Mouse (Mus musculus) large intestine, adult 2 months (tissue): ENCODE results near the gene Sirt1. TPM values are rescaled to one million over a fixed set of nuclear protein-coding genes. Genes with fewer than 3 reads are reported as not detected.
"Not testable (repeated sequence)": the region's sequence is repeated elsewhere in the genome, so short reads cannot be mapped to it uniquely, and the experiment has no call there.

ENCODE experiments used
- DNase-seq: peaks from one replicate; pipeline ENCODE4 v3.0.0-alpha.2; 2012; ENCODE audit warnings: low read depth, low spot score
- WGBS: fragments of 180-500 bp; shearing (Covaris S2); methylation state at CpG from one replicate; pipeline ENCODE4 v1.1.7; 2018; 5-methylcytosine and 5-hydroxymethylcytosine counted together
- polyA plus RNA-seq: library from polyadenylated mRNA; depleted of rRNA; stranded (reverse); fragments of >200 nt; gene quantifications from 2 replicates; pipeline ENCODE4 v1.2.3, GENCODE M21; 2012; rRNA removed

Sirt1 gene
- polyA plus RNA-seq = 2.0 and 3.2 TPM in 2 replicates

DNA sequence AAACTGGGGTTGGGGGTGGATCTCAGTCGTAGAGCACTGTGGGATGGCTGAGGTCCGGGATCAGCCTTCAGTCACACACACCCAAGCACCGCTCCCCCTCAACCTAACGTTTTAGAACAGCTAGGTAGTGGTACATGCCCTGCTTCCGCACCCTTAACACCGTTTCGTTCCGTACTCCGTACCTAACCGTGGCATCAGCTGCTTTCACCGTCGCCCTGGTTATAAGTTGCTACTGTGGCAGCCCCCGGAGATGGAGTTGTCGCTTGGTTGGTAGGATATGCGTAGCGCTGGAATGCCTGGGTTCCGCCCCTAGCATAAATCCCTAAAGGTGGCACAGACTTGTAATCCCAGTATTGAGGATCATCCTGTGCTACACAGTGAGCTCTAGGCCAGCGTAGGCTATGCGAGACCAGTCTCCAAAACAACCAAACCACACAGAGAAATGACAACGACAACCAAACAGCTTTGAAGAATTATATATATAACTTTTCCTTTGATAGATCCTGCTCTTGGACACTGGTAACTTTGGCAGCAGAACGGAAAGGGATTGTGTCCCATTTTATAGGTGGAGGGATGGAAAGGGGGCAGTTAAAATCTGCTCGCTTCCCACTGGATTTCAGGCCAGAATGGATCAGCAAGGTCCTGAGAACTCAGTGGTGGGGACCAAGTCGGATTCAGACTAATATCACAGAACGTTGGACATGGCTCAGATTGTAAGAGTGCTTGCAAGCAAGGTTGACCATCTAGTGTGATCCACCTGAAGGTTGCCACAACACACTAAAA is at the start of gene Sirt1:
Sirt1 (minus strand) TSS at position 207 of the 783 bp plus-strand sequence.
- no peak for DNase-seq

DNA sequence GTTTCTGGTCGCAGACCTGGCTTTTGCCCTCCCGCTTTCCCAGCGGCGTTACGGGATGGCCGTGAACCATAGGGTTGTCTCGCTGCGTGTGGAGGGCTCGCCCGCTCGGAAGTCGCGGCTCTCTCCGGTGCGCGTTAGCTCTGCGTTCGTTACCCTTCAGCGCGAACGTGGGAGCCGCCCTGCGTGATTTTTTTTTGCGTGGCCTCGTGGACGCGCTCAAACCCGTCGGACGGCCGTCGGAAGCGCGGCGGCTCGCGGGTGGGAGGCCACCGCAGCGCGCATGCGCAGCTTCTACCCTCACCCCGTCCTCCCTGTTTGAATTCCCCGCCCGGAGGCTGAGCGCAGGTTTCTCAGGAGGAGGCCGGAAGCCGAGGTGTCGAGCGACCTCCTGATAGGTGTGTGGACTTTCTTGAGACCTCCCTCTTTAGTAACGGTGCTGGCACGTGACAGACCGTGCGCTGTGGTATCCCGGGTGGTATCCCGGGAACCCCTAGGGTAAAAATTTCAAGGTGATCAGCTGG is 48.3 kb upstream of the Sirt1 start, which contains the start of gene Ctnna3:
Ctnna3 (plus strand) TSS at position 314 of the 521 bp plus-strand sequence.
- under 1% methylated on average over 55 of the region's 55 CpGs for WGBS
- peak; percentile 84 for DNase-seq

More for the DNA sequence above, at the start of gene Sirt1:
- WGBS = 3% methylated on average over 24 of the region's 24 CpGs

DNA sequence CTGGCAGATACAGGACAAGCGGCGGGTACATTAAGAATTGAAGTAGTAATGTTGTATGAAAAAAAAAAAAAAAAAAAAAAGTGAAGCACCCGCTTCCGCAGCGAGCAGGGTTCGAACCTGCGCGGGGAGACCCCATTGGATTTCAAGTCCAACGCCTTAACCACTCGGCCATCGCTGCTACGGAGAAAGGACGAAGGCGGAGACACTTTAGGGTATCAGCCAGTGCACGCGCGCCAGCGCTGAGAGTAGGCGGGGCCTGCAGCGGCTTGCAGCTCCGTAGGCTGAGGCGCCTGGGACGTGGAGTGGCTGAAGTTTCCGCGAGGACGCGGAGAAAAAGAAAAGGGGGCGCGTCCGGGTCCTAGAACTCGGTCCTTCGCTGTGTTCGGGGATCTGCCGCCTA is 47.9 kb upstream of the Sirt1 start:
- peak; percentile 75 for DNase-seq
- under 1% methylated on average over 34 of the region's 34 CpGs for WGBS

DNA sequence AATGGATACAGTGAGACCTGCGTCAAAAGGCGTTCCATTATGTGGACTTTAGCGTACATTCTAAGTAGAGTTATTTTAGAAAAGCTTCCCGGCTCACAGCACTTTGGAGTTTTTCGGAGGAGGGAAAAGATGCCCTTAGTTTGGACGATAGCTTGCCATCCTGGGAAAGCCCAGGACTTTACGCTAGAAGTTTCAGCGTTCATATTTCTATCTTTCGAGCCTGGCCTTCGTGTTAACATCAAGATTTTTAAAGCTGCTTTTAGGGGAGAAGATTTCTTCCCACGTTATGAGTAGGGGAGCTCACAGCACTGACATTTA is 47.5 kb upstream of the Sirt1 start:
- no peak for DNase-seq
- 2% methylated on average over 11 of the region's 11 CpGs for WGBS

DNA sequence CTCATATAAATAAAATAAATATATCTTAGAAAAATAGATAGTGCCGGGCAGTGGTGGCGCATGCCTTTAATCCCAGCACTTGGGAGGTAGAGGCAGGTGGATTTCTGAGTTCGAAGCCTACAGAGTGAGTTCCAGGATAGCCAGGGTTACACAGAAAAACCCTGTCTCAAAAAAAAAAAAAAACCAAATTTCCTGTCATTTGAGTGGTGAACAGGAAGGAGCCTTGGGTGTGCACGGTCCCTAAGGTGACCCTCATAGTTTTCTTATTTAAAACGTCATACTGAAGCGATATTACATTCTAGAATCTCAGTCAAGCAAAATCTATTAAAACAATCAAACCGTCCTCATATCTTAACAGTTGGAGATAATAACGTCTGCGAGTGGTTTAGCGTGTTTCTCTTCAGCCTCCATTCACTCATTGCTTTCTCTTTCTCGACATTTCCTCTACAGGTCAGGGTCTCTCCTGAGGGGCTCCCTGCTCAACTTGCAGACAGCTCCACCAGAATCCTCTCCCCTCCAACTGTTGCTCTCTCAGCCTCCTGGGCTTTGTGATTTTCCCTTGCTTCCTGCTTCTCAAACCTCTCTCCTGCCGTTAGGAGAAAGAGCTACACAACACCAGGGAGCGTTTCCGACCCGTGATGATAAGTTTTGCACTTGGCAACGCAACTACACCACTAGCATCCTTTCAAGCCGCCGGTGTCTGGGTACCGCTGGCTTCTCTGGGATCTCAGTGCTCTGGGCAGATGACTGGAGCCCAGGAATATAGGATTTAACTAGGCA is 46.9 kb upstream of the Sirt1 start:
- WGBS = 15% methylated on average over 19 of the region's 19 CpGs
- no peak for DNase-seq

DNA sequence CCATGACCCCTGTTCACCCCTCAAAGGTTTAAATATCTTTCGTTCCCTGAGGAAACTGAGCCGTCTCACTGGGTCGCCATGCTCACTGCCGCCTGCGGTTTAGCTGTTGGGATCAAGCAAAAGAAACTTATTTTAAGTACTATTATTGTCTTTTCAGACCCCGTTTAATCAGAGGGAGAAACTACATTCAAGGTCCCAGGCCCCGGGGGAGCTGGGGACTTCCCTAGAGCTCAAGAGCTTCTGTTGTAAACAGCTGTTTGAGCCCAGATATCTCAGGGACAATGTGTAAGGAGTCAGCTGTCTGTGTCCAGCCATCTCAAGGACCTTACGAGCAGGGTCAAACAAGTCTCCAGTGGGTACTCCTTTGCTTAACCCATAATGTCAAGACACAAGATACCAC is 45.6 kb upstream of the Sirt1 start:
- no peak for DNase-seq

DNA sequence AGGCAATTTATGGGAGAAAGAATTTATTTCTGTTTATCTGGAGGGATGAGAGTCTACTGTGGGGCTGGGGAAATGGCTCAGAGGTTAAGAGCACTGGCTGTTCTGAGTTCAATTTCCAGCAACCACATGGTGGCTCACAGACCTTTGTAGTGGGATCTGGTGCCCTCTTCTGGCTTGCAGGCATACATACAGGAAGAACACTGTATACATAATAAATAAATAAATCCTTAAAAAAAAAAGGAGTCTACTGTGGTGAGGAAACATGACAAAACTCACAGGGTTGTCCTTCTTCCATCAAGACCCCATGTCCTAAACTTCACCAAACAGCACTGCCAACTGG is 42.9 kb upstream of the Sirt1 start:
- DNase-seq = no peak

More for the DNA sequence above, 45.6 kb upstream of the Sirt1 start:
- WGBS = 83% methylated on average over 8 of the region's 8 CpGs

DNA sequence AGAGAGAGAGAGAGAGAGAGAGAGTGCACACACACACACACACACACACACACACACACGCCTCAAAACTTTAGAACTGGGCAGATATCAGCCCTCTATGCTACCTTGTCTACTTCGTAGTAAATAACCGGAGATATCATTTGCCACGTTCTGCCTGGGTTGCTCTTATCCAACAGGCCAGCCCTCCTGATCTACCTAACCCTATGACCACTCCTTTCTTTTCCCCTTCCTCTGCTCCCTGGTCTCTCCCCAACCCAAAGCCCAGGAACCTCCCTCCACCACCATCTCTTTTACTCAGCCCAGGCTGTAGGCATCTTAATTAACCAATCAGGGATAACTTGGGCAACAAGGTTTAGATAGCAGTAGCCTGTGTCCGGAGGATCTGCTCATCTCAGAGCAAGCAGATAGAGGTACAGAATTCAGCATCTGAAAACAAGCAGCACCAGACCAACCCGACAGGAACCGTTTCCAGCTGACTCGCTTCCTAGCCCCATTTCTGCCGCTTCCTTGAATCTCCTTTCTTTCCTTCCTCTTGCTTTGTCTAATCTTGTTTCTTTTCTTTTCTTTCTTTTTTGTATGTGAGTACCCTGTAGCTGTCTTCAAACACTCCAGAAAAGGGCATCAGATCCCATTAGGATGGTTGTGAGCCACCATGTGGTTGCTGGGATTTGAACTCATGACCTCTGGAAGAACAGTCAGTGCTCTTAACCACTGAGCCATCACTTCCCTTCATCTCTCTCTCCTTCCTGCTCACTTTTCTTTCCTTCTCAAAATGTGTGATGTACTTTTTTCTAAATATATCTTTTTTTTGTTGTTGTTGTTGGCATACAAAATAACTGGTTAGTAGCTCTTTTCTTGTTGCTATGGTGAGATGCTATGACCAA is 42.3 kb upstream of the Sirt1 start:
- 82% methylated on average over 9 of the region's 9 CpGs for WGBS
- no peak for DNase-seq

DNA sequence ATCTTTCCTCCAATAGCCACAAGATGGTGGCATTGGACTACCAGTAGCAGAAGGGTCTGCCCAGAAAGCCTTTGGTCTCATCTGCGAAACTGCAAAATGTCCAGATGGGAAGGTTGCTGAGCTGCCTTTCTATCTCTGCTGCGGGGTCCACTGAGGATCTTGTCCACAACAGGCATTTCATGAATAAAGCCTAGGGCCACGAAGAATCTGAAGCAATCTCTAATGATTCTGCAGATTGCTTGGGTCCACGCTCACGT is 41.2 kb upstream of the Sirt1 start:
- no peak for DNase-seq
- 86% methylated on average over 5 of the region's 5 CpGs for WGBS

DNA sequence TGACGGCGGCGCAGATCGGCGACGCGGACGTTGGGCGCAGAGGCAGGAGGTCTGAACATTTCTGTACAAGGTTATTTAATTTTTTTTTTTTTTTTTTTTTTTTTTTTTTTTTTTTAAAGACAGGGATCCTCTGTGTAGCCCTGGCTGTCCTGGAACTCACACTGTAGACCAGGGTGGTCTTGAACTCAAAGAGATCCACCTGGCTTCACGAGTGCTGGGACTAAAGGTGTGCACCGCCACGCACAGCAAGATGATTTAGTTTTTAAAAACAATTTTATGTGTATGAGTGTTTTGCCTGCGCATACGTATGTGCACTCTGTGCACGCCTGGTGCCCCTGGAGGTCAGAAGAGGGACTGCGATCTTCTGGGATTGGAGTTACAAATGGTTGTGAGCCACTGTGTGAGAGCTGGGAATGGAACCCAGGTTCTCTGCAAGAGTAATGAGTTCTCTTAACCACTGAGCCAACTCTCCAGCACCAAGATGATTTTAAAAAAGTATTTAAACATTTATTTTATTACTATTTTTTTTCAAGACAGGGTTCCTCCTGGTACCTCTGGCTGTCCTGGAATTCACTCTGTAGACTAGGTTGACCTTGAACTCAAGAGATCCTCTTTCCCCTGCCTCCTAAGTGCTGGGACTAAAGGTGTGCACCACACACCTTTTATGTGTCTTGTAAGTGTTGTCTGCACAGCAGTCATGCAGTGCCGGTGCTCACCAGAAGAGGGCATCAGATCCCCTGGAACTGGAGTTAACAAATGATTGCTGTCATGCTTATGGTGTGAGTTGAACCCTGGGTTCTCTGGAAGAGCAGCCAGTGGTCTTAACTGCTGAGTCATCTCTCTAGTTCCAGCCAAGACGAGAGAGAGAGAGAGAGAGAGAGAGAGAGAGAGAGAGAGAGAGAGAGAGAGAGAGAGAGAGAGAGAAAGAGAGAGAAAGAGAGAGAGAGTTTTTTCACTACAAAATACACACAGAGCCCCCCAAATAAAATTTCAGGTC is 40.5 kb upstream of the Sirt1 start, which contains the start of gene Gm7075:
Gm7075 (minus strand) TSS at position 51 of the 997 bp plus-strand sequence.
- no peak for DNase-seq
- WGBS = 86% methylated on average over 18 of the region's 18 CpGs

DNA sequence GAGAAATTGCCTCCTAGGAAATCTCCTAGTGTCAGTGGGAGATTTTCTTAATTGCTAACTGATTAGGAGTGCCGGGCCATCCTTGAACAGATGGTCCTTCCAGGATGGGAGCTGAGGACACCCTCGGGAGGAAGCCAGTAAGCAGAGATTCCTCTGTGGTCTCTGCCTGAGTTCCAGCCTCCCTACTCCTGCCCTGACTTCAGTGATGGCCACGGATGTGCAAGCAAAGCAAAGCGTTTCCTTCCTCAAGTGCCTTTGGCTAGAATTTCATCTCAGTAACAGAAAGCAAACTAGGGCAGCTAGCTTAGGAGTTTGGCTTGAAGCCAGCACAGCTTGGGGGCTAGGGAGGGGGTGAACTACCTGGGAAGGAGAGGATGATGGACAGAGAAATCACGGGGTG is 35.6 kb upstream of the Sirt1 start:
- DNase-seq = no peak
- WGBS = 60% methylated on average over 5 of the region's 5 CpGs

DNA sequence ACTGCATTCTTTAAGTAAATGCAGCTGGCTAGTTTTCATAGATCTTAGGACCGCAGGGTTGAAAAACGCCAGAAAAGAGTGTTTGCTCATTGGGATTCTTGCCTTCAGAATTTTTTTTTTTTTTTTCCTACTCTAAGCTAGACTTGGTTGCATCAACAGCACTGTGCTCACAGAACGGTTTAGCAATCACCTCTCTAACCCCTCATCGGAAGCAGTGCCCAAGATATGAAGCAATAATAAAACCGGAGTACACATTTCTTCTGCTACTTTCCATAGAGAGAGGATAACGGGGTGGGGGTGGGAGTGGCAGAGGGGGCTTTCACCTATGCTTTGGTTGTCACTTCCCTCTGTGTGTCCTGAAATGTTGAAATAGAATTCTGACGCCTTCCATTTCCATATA is 34.3 kb upstream of the Sirt1 start:
- WGBS = 22% methylated on average over 7 of the region's 7 CpGs
- DNase-seq = no peak

DNA sequence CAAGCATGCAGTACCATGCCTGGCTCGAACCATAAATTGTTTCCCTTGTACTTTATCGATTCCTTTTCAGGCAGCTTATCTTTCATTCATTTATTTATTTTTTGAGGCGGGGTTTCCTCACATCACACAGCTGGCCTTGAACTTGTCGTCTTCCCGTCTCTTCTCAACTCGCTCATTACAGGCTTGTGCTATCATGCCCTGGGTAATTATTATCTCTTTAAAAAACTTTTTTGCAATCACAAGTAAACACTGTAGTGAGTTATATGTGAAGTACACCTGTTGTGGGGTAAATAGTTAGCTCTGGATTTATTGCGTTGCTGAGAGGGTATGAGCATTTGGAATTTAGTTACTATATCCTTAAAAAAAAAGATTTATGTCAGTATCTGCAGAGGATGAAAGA is 33.8 kb upstream of the Sirt1 start:
- no peak for DNase-seq
- whole genome bisulfite sequencing = 18% methylated on average over 7 of the region's 7 CpGs

DNA sequence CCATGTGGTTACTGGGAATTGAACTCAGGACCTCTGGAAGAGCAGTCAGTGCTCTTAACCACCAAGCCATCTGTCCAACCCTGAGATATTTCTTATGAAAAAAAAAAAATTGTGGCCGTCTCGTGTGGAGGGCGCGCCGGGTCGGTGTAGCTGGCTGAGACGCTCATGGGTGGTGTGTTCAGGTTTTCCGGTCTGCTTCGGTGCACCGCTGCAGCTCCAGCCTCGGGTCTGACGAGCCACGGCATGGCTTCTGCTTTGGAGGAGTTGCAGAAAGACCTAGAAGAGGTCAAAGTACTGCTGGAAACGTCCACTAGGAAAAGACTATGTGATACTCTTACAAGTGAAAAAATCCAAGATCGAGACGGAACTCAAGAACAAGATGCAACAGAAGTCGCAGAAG is 31.3 kb upstream of the Sirt1 start:
- 86% methylated on average over 17 of the region's 17 CpGs for WGBS
- DNase-seq = no peak

DNA sequence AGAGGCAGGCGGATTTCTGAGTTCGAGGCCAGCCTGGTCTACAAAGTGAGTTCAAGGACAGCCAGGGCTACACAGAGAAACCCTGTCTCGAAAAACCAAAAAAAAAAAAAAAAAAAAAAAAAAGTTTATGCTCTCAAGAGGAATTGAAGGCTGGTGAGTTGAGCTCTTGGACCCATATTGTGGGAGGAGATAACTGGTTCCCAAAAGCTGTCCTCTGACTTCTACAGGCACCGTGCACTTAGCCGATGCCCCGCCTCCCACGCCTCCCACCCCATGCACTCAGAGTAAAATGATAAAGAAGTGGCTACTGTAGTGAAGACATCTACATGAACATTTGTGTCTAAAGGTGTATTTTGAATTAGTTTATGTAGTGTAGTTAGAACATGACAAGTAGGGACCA is 30.2 kb upstream of the Sirt1 start:
- 90% methylated on average over 7 of the region's 7 CpGs for WGBS
- DNase-seq = not testable (repeated sequence)

DNA sequence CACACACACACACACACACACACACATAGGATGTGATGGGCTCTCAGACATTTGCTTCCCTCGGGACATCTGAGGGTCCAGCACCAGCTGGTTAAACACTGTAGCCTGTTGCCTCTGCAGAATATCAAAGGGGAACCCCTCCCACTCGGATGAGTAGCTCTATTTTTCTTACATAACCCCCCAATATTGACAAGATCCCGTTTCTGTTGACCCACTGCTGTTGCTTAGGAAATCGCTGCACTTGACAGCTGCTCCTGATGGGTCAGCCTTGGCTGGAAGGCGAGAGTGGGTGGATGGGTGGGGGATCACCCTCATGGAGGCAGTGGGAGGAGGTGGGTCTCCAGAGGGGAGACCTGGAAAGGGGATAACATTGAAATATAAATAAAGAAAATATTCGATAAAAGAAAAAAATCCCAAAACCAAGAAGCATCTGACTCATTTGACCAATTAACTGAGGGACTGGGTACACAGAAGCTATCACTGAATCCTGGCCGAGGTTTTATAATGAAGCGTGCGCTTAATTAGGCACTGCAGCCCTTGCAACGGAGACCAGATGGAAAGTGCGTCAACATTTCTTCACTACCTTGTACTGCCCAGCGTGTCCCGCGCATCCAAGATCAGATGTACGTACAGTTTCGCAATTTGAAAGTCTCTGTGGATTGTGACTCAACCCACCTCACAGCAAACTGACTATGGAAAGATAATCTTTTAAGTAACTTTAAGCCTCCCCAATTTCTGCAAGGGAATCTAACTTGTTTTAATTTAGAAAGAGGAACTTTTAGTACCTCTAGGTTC is 28.9 kb upstream of the Sirt1 start:
- no peak for DNase-seq
- 58% methylated on average over 16 of the region's 16 CpGs for WGBS

DNA sequence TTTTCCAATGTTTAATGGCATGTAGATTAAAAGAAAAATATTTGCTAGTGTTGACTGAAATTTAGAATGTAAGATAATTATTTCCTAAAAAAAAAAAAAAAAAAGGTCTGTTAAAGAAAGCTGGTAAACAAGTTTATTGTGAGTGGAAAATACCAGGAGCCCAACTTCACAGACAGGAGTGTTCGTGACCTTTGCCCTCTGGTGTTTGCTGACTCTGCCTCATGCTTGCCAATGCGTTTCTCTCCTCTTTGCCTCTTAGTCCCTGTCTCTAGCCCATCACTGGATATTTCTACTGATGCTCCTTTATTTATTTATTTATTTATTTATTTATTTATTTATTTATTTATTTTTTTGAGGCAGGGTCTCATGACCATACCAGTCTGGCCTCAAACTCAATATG is 22.1 kb upstream of the Sirt1 start:
- DNase-seq = no peak
- WGBS = 39% methylated on average over 2 of the region's 2 CpGs

DNA sequence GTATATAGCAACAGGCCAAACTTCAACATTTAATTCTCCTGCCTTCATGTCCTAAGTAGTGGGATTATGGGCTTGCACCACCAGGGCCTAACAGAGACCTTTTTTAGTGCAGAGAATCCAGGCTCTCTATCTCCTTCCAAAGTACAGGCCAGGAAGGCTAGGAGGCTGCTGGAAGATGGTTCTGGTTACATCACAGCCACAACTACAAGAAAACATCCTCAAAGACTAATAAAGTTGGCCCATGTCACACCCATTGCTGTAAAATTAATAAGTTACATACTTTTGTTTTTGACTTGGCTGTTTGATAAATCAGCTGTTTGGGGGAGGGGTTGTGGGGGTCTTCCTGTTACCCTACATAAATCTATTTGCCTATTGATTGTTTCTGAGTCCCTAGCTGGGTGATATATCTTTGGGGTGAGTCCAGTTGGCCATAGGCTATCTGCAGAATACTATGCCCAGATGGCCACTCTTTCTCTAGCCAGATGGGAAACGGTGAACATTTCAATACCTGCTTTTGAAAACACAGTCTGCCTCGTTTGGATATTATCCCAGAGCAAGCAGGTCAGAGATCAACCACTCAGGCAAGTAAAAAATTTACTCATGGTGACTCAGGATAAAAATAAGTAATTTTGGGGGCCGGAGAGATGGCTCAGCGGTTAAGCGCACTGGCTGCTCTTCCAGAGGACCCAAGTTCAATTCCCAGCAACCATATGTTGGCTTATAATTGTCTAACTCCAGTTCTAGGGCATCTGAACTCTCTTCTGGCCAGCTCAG is 21.4 kb upstream of the Sirt1 start:
- DNase-seq = no peak
- WGBS = 83% methylated on average over 5 of the region's 5 CpGs
